Comparison of ENCODE assay signal across 8 mouse cellular contexts in genomic region chr19:38836438-38837170, GRCm38 (mm10). TPM values are rescaled to one million over a fixed set of nuclear protein-coding genes. Genes with fewer than 3 reads are reported as not detected.
DNase-seq lines count a peak whose midpoint lies in the region; ATAC-seq and TF ChIP-seq lines count a peak whose summit lies in the region.

Gene Tbc1d12, plus strand, starts transcription at chr19:38836579.

- peak within 1 kb of the TSS; percentile 75 for H3K4me2 ChIP-seq in kidney, embryonic 15.5 days

- peak within 1 kb of the TSS; percentile 56 for H3K27ac ChIP-seq in bone marrow macrophage, adult 2 months (ENCODE audit: insufficient read depth, low read depth, low read length)
- peak within 1 kb of the TSS; percentile 73 for H3K27ac ChIP-seq in embryonic fibroblast, embryonic 13.5 days (ENCODE audit: insufficient read depth, low read length)
- H3K27ac ChIP-seq in heart, embryonic 10.5 days: peak within 1 kb of the TSS; percentile 94
- H3K27ac ChIP-seq in kidney, embryonic 15.5 days: peak within 1 kb of the TSS; percentile 88

- ATAC-seq in kidney, embryonic 15.5 days (replicated peaks; ENCODE audit: low FRiP score): peak; percentile 96
- ATAC-seq in monocyte, adult 5-6 weeks (replicated peaks; ENCODE audit: insufficient number of reproducible peaks, low FRiP score, low TSS enrichment, poor library complexity, severe bottlenecking): peak; percentile 96

- H3K4me1 ChIP-seq in bone marrow macrophage, adult 2 months (ENCODE audit: control insufficient read depth, insufficient read depth, low read length): peaks cover 3% of the 10 kb centered on the region; the same call in 1 of the 2 replicates
- H3K4me1 ChIP-seq in embryonic fibroblast, embryonic 13.5 days (ENCODE audit: control insufficient read depth, insufficient read depth, low read length): no peaks in the 10 kb centered on the region
- peaks cover 7% of the 10 kb centered on the region for H3K4me1 ChIP-seq in heart, embryonic 10.5 days
- peaks cover 11% of the 10 kb centered on the region; the same call in 1 of the 2 replicates for H3K4me1 ChIP-seq in kidney, embryonic 15.5 days

- H3K9me3 ChIP-seq in heart, embryonic 10.5 days: no peaks in the 10 kb centered on the region
- H3K9me3 ChIP-seq in kidney, embryonic 15.5 days (replicated peaks): no peaks in the 10 kb centered on the region

- no peaks in the 10 kb centered on the region for H3K27me3 ChIP-seq in heart, embryonic 10.5 days (ENCODE audit: insufficient read depth, poor library complexity, severe bottlenecking)
- H3K27me3 ChIP-seq in kidney, embryonic 15.5 days: no peaks in the 10 kb centered on the region

- H3K36me3 ChIP-seq in heart, embryonic 10.5 days: peaks cover 2% of the 10 kb centered on the region; the same call in 1 of the 2 replicates
- H3K36me3 ChIP-seq in kidney, embryonic 15.5 days: no peaks in the 10 kb centered on the region

- no peak for TF ChIP-seq CTCF in bone marrow macrophage, adult 2 months (IDR thresholded peaks at IDR 0.05; ENCODE audit: low read depth, low read length)
- TF ChIP-seq CTCF in embryonic fibroblast, embryonic 13.5 days (IDR thresholded peaks at IDR 0.05; ENCODE audit: borderline replicate concordance, insufficient read depth, low read length): no peak

- H3K9ac ChIP-seq in kidney, embryonic 15.5 days: peak within 1 kb of the TSS; percentile 85

- under 1% methylated on average over 99 of the region's 101 CpGs for WGBS in heart, embryonic 10.5 days
- under 1% methylated on average over 96 of the region's 101 CpGs for WGBS in kidney, embryonic 15.5 days

- no peak for TF ChIP-seq POLR2A in bone marrow macrophage, adult 2 months (IDR thresholded peaks at IDR 0.05; ENCODE audit: borderline replicate concordance, low read depth, low read length)
- peak; percentile 68 for TF ChIP-seq POLR2A in embryonic fibroblast, embryonic 13.5 days (IDR thresholded peaks at IDR 0.05; ENCODE audit: low read depth, low read length)

- peak within 1 kb of the TSS; percentile 87 for H3K4me3 ChIP-seq in bone marrow macrophage, adult 2 months (ENCODE audit: insufficient read depth, low read length)
- H3K4me3 ChIP-seq in embryonic fibroblast, embryonic 13.5 days (ENCODE audit: insufficient read depth, low read length): peak within 1 kb of the TSS; percentile 77
- H3K4me3 ChIP-seq in heart, embryonic 10.5 days: peak within 1 kb of the TSS; percentile 91
- H3K4me3 ChIP-seq in kidney, embryonic 15.5 days (replicated peaks): peak within 1 kb of the TSS; percentile 86

- DNase-seq in A20 (ENCODE audit: low read depth, low spot score) (peak; percentile 93), liver (peak; percentile 93)
- DNase-seq in heart, embryonic 10.5 days (ENCODE audit: low spot score): peak; percentile 93
- peak; percentile 94 to 97 for DNase-seq in spleen, postnatal 4 days (ENCODE audit: low spot score in 2 of 2)

RNA-seq across cellular contexts. Expression of gene Tbc1d12, which starts in this region (rescaled TPM):
- polyA plus RNA-seq in bone marrow macrophage, adult 2 months (2012; ENCODE audit: insufficient read depth, insufficient read length, missing spikeins): 3.8 and 4.5 TPM in 2 replicates
- polyA plus RNA-seq in embryonic fibroblast, embryonic 13.5 days (2011; ENCODE audit: insufficient read length, low read depth, missing spikeins): 9.3 and 9.8 TPM in 2 replicates
- polyA plus RNA-seq in heart, embryonic 10.5 days (2016; fragmentation: Nextera tagmentation; extraction: Ambion mirVana): 1.6 and 2.1 TPM in 2 replicates
- 2.2 and 2.4 TPM in 2 replicates for polyA plus RNA-seq in kidney, embryonic 15.5 days (2015; fragmentation: Nextera tagmentation; extraction: Ambion mirVana)
- total RNA-seq in monocyte, adult 5-6 weeks (2017): 5.5 to 10.3 TPM (median 6.4 TPM) in 3 replicates

Comparison
In these comparisons a context has a peak if more than half of its experiments do, and no peak if none do; other contexts are left out.
1. Peak in every context shown above with its lines: DNase-seq, ATAC-seq, H3K4me3 ChIP-seq and H3K27ac ChIP-seq.